Mouse (Mus musculus): ENCODE measurements at regions not wholly inside any gene's neighbourhood (a gene's known extent, or its start where the extent isn't known, plus 50 kb on each side); places are given as distances from the start of the nearest gene placed in this dataset.
A peak's percentile ranks its signal among the peaks of the same experiment; 100 is the strongest.

- H3K4me3 ChIP-seq: no peak overlapping the region
Measured at GRCm38 (mm10) chr6:51720705-51721104, 197.0 kb downstream of the Snx10 start.

GRCm38 (mm10) chr6:51723053-51723452 is 199.4 kb downstream of the Snx10 start:
- no peak for ATAC-seq (ENCODE audit: insufficient number of reproducible peaks, low FRiP score)
- no peak overlapping the region for H3K9ac ChIP-seq
- H3K27me3 ChIP-seq (replicated peaks): no peaks in the 10 kb centered on the region
- H3K27ac ChIP-seq (ENCODE audit: poor library complexity, severe bottlenecking): no peak overlapping the region
- H3K4me2 ChIP-seq: no peak overlapping the region
- no peaks in the 10 kb centered on the region for H3K9me3 ChIP-seq (replicated peaks)
- H3K4me1 ChIP-seq (replicated peaks): peaks cover 6% of the 10 kb centered on the region; the same call in 1 of the 2 replicates
- WGBS: 31% methylated on average over 4 of the region's 4 CpGs
- H3K36me3 ChIP-seq: no peaks in the 10 kb centered on the region
- H3K4me3 ChIP-seq: no peak overlapping the region

More at GRCm38 (mm10) chr6:51720705-51721104, 197.0 kb downstream of the Snx10 start:
- H3K9ac ChIP-seq: no peak overlapping the region
- peaks cover 6% of the 10 kb centered on the region; the same call in 1 of the 2 replicates for H3K4me1 ChIP-seq (replicated peaks)
- no peaks in the 10 kb centered on the region for H3K9me3 ChIP-seq (replicated peaks)
- no peaks in the 10 kb centered on the region for H3K27me3 ChIP-seq (replicated peaks)
- H3K27ac ChIP-seq (ENCODE audit: poor library complexity, severe bottlenecking): no peak overlapping the region
- ATAC-seq (ENCODE audit: insufficient number of reproducible peaks, low FRiP score): no peak
- no peak overlapping the region for H3K4me2 ChIP-seq
- H3K36me3 ChIP-seq: no peaks in the 10 kb centered on the region
- 69% methylated on average over 7 of the region's 7 CpGs for WGBS

- WGBS: 71% methylated on average over 8 of the region's 8 CpGs
- no peak for ATAC-seq (ENCODE audit: insufficient number of reproducible peaks, low FRiP score)
- Histone ChIP-seq H3K9ac (no peak overlapping the region), H3K4me1 (replicated peaks) (0 out of 2 replicates have a peak, but pooled peaks cover 2% of the 10 kb centered on the region), H3K4me2 (no peak overlapping the region), H3K4me3 (no peak overlapping the region), H3K9me3 (replicated peaks) (no peaks in the 10 kb centered on the region), H3K27me3 (replicated peaks) (no peaks in the 10 kb centered on the region), H3K36me3 (no peaks in the 10 kb centered on the region), H3K27ac (ENCODE audit: poor library complexity, severe bottlenecking) (no peak overlapping the region)
Measured at GRCm38 (mm10) chr6:51727191-51727590, 203.5 kb downstream of the Snx10 start.

- Histone ChIP-seq H3K4me1 (replicated peaks) (0 out of 2 replicates have a peak, but pooled peaks cover 5% of the 10 kb centered on the region), H3K27me3 (replicated peaks) (no peaks in the 10 kb centered on the region), H3K4me2 (no peak overlapping the region), H3K36me3 (no peaks in the 10 kb centered on the region), H3K27ac (ENCODE audit: poor library complexity, severe bottlenecking) (no peak overlapping the region), H3K9ac (no peak overlapping the region), H3K9me3 (replicated peaks) (no peaks in the 10 kb centered on the region), H3K4me3 (no peak overlapping the region)
- WGBS: 79% methylated on average over 10 of the region's 10 CpGs
- ATAC-seq (ENCODE audit: insufficient number of reproducible peaks, low FRiP score): no peak
Measured at GRCm38 (mm10) chr6:51728816-51729562, 205.3 kb downstream of the Snx10 start.

GRCm38 (mm10) chr6:51730564-51731351 is 207.1 kb downstream of the Snx10 start:
- Histone ChIP-seq H3K27ac (ENCODE audit: poor library complexity, severe bottlenecking) (no peak overlapping the region), H3K4me2 (no peak overlapping the region), H3K9ac (no peak overlapping the region), H3K36me3 (no peaks in the 10 kb centered on the region), H3K9me3 (replicated peaks) (no peaks in the 10 kb centered on the region), H3K27me3 (replicated peaks) (no peaks in the 10 kb centered on the region), H3K4me3 (no peak overlapping the region), H3K4me1 (replicated peaks) (0 out of 2 replicates have a peak, but pooled peaks cover 10% of the 10 kb centered on the region)
- WGBS: 55% methylated on average over 17 of the region's 17 CpGs
- ATAC-seq (ENCODE audit: insufficient number of reproducible peaks, low FRiP score): no peak

- no peak overlapping the region for H3K4me2 ChIP-seq
- no peak overlapping the region for H3K4me3 ChIP-seq
- no peaks in the 10 kb centered on the region for H3K9me3 ChIP-seq (replicated peaks)
- H3K27ac ChIP-seq (ENCODE audit: poor library complexity, severe bottlenecking): no peak overlapping the region
- no peak for ATAC-seq (ENCODE audit: insufficient number of reproducible peaks, low FRiP score)
- H3K9ac ChIP-seq: no peak overlapping the region
- H3K4me1 ChIP-seq (replicated peaks): 0 out of 2 replicates have a peak, but pooled peaks cover 10% of the 10 kb centered on the region
- no peaks in the 10 kb centered on the region for H3K27me3 ChIP-seq (replicated peaks)
- 80% methylated on average over 11 of the region's 11 CpGs for WGBS
- no peaks in the 10 kb centered on the region for H3K36me3 ChIP-seq
Measured at GRCm38 (mm10) chr6:51732298-51732895, 208.7 kb downstream of the Snx10 start.

- H3K27ac ChIP-seq (ENCODE audit: poor library complexity, severe bottlenecking): no peak overlapping the region
- no peaks in the 10 kb centered on the region; the same call in 1 of the 2 replicates for H3K27me3 ChIP-seq (replicated peaks)
- H3K9ac ChIP-seq: no peak overlapping the region
- H3K4me3 ChIP-seq: no peak overlapping the region
- 84% methylated on average over 5 of the region's 5 CpGs for WGBS
- no peaks in the 10 kb centered on the region for H3K9me3 ChIP-seq (replicated peaks)
- peaks cover 18% of the 10 kb centered on the region; the same call in 1 of the 2 replicates for H3K4me1 ChIP-seq (replicated peaks)
- H3K4me2 ChIP-seq: no peak overlapping the region
- no peak for ATAC-seq (ENCODE audit: insufficient number of reproducible peaks, low FRiP score)
- no peaks in the 10 kb centered on the region for H3K36me3 ChIP-seq
Measured at GRCm38 (mm10) chr6:51736051-51736450, 212.3 kb downstream of the Snx10 start.

GRCm38 (mm10) chr6:51743105-51743660 is 219.5 kb downstream of the Snx10 start:
- H3K27ac ChIP-seq (ENCODE audit: poor library complexity, severe bottlenecking): no peak overlapping the region
- ATAC-seq (ENCODE audit: insufficient number of reproducible peaks, low FRiP score): no peak
- WGBS: 46% methylated on average over 15 of the region's 15 CpGs
- H3K4me2 ChIP-seq: peak overlapping the region; percentile 41
- peaks cover 8% of the 10 kb centered on the region; the same call in 1 of the 2 replicates for H3K4me1 ChIP-seq (replicated peaks)
- no peak overlapping the region for H3K4me3 ChIP-seq
- H3K9ac ChIP-seq: no peak overlapping the region
- no peaks in the 10 kb centered on the region for H3K9me3 ChIP-seq (replicated peaks)
- no peaks in the 10 kb centered on the region for H3K36me3 ChIP-seq
- H3K27me3 ChIP-seq (replicated peaks): peaks cover 3% of the 10 kb centered on the region; the same call in 1 of the 2 replicates

- WGBS: 70% methylated on average over 2 of the region's 2 CpGs
- no peaks in the 10 kb centered on the region for H3K36me3 ChIP-seq
- H3K27ac ChIP-seq (ENCODE audit: poor library complexity, severe bottlenecking): no peak overlapping the region
- H3K4me3 ChIP-seq: no peak overlapping the region
- peaks cover 3% of the 10 kb centered on the region; the same call in 1 of the 2 replicates for H3K27me3 ChIP-seq (replicated peaks)
- ATAC-seq (ENCODE audit: insufficient number of reproducible peaks, low FRiP score): no peak
- 0 out of 2 replicates have a peak, but pooled peaks cover 1% of the 10 kb centered on the region for H3K4me1 ChIP-seq (replicated peaks)
- H3K9ac ChIP-seq: no peak overlapping the region
- H3K9me3 ChIP-seq (replicated peaks): no peaks in the 10 kb centered on the region
- no peak overlapping the region for H3K4me2 ChIP-seq
Measured at GRCm38 (mm10) chr6:51744607-51745006, 220.9 kb downstream of the Snx10 start.

- 67% methylated on average over 8 of the region's 8 CpGs for WGBS
- H3K4me1 ChIP-seq (replicated peaks): peaks cover 19% of the 10 kb centered on the region
- H3K4me3 ChIP-seq: no peak overlapping the region
- no peaks in the 10 kb centered on the region for H3K9me3 ChIP-seq (replicated peaks)
- no peak for ATAC-seq (ENCODE audit: insufficient number of reproducible peaks, low FRiP score)
- 0 out of 2 replicates have a peak, but pooled peaks cover 5% of the 10 kb centered on the region for H3K27me3 ChIP-seq (replicated peaks)
- H3K9ac ChIP-seq: no peak overlapping the region
- H3K4me2 ChIP-seq: no peak overlapping the region
- H3K36me3 ChIP-seq: no peaks in the 10 kb centered on the region
- H3K27ac ChIP-seq (ENCODE audit: poor library complexity, severe bottlenecking): no peak overlapping the region
Measured at GRCm38 (mm10) chr6:51754239-51754681, 230.6 kb downstream of the Snx10 start.
